Mouse (Mus musculus) layer of hippocampus, postnatal 25 days (tissue): Measurements from ENCODE around the gene Usp34. TPM values are rescaled to one million over a fixed set of nuclear protein-coding genes. Genes with fewer than 3 reads are reported as not detected.
"Not testable (repeated sequence)": the region's sequence is repeated elsewhere in the genome, so short reads cannot be mapped to it uniquely, and the experiment has no call there.

ENCODE experiments used
- DNase-seq, 2 experiments: peaks; one replicate each; pipeline ENCODE4 v3.0.0; 2022; ENCODE audit warnings: mixed read lengths in 2 of 2, low spot score in 1 of 2; ENCODE audit errors: extremely low spot score in 1 of 2
- total RNA-seq, 2 experiments: library from RNA; stranded (reverse); gene quantifications; 2 replicates each; pipeline ENCODE4 v1.2.3; 2021

Usp34 gene
- 10 to 100 TPM; 82.1 to 97.4 TPM for total RNA-seq

GRCm38 (mm10) chr11:23306764-23307565 lies at the start of gene Usp34:
Usp34 (plus strand) TSS chr11:23306895.
- DNase-seq, result peak; percentile 49 to 51

GRCm38 (mm10) chr11:23259073-23259472 lies 47.6 kb upstream of the Usp34 start:
- no peak for DNase-seq

- DNase-seq, result no peak
Measured at GRCm38 (mm10) chr11:23259481-23259880, 47.2 kb upstream of the Usp34 start.

GRCm38 (mm10) chr11:23260186-23260585 lies 46.5 kb upstream of the Usp34 start:
- DNase-seq, result no peak

GRCm38 (mm10) chr11:23261490-23261889 lies 45.2 kb upstream of the Usp34 start:
- DNase-seq, result no peak

- no peak for DNase-seq
Measured at GRCm38 (mm10) chr11:23264949-23265348, 41.7 kb upstream of the Usp34 start.

- DNase-seq, result no peak
Measured at GRCm38 (mm10) chr11:23271770-23272724, 34.6 kb upstream of the Usp34 start.

GRCm38 (mm10) chr11:23275780-23276179 lies 30.9 kb upstream of the Usp34 start:
- DNase-seq, result no peak

GRCm38 (mm10) chr11:23284469-23284868 lies 22.2 kb upstream of the Usp34 start:
- no peak for DNase-seq

- not testable (repeated sequence) for DNase-seq
Measured at GRCm38 (mm10) chr11:23288866-23289265, 17.8 kb upstream of the Usp34 start.

- DNase-seq, result no peak
Measured at GRCm38 (mm10) chr11:23297379-23297778, 9.3 kb upstream of the Usp34 start.

- no peak for DNase-seq
Measured at GRCm38 (mm10) chr11:23298301-23298700, 8.4 kb upstream of the Usp34 start.

GRCm38 (mm10) chr11:23299910-23300309 lies 6.8 kb upstream of the Usp34 start:
- DNase-seq, result no peak

- no peak for DNase-seq
Measured at GRCm38 (mm10) chr11:23303126-23303525, 3.6 kb upstream of the Usp34 start.

- DNase-seq, result not testable (repeated sequence)
Measured at GRCm38 (mm10) chr11:23305101-23305672, 1.5 kb upstream of the Usp34 start.

- DNase-seq, result peak; percentile 82 to 91
Measured at GRCm38 (mm10) chr11:23305673-23306608, 754 bp upstream of the Usp34 start.

- DNase-seq, result no peak
Measured at GRCm38 (mm10) chr11:23307566-23307920, 848 bp downstream of the Usp34 start.

GRCm38 (mm10) chr11:23313496-23313895 lies 6.8 kb downstream of the Usp34 start:
- DNase-seq, result no peak

GRCm38 (mm10) chr11:23329413-23329812 lies 22.7 kb downstream of the Usp34 start:
- no peak for DNase-seq

- no peak for DNase-seq
Measured at GRCm38 (mm10) chr11:23332136-23332535, 25.4 kb downstream of the Usp34 start.
